Mouse (Mus musculus) E14TG2a.4 (cell line): ENCODE data around the gene Prdm1.

Source experiments
- CTCF ChIP-seq: conservative IDR thresholded peaks from 2 replicates; pipeline ENCODE4 v1.5.1; 2014; ENCODE audit warnings: low read length
- NANOG ChIP-seq: IDR thresholded peaks from 2 replicates; pipeline ENCODE4 v1.6.1; 2014; ENCODE audit warnings: borderline replicate concordance, low read length, mixed read lengths

- TF ChIP-seq CTCF (no peak), NANOG (no peak)
Observed at GRCm38 (mm10) chr10:44492815-44493525, 35.3 kb downstream of the Prdm1 start.
